Mouse (Mus musculus): ENCODE results near the gene Psma6. TPM values are rescaled to one million over a fixed set of nuclear protein-coding genes. Genes with fewer than 3 reads are reported as not detected.

Psma6 gene
- polyA plus RNA-seq, 1 experiment, result 162 TPM

DNA sequence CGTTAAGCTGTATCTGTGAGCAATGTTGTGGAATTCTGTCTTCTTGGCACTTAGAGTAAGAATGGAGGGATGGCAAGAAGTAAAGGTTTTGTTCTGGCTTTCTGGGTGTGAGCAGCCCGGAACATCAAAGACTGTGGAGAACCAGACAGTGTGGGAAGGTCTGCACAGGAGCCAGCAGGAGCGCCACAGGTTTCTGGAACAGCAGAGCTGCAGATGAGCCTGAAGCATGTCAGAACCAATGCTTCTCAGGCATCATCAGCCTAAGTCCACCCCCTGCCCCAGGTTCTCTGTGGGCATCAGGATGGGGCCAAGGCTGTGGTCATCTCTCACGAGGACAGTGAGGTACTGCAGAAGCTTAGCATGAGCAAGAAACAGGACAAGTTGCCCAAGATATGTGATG lies 12.5 kb downstream of the Psma6 start:
- TF ChIP-seq CTCF (IDR thresholded peaks at IDR 0.05; ENCODE audit: borderline replicate concordance, extremely low read depth, insufficient read depth, insufficient read length) (no peak), POLR2A (IDR thresholded peaks at IDR 0.05; ENCODE audit: borderline replicate concordance, extremely low read depth, insufficient read depth, insufficient read length, poor library complexity, severe bottlenecking) (no peak)
- no peak for DNase-seq (ENCODE audit: low read depth)

DNA sequence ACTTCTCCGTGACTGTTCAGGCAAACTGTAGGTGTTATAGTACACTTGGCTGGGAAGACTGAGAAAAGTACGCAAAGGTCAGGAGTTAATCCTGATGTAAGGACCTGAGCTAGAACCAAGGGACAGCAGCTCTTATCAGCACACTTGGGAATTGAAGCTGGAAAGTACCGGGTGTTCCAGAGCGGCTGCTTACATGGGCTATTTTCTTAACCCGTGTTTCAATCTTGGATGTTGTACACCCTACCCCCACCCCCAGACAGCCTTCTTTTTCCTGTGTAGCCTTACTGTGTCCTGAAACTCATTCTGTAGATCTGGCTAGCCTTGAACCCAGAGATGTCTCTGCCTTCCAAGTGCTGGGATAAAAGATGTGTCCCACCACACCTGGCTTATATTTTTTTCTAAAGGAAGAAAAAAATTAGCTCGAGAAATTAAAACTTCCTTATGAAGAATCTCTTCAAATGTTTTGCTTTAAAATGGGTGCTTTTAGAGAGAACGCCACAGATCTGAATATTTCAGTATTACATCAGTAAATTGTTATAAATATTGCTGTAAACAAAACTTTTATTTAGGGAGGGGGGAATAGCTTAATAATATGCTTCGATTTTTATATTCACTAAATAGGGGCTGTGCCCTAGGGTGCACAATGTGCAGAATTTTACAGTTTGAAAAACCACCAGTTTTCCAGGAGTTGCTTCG lies 13.7 kb downstream of the Psma6 start:
- DNase-seq (ENCODE audit: low read depth), result no peak
- TF ChIP-seq POLR2A (IDR thresholded peaks at IDR 0.05; ENCODE audit: borderline replicate concordance, extremely low read depth, insufficient read depth, insufficient read length, poor library complexity, severe bottlenecking), result no peak
- TF ChIP-seq CTCF (IDR thresholded peaks at IDR 0.05; ENCODE audit: borderline replicate concordance, extremely low read depth, insufficient read depth, insufficient read length), result no peak

GRCm38 (mm10) chr12:55398240-55399127 lies 14.5 kb downstream of the Psma6 start:
- peak; percentile 98 for DNase-seq (ENCODE audit: low read depth)
- TF ChIP-seq POLR2A (IDR thresholded peaks at IDR 0.05; ENCODE audit: borderline replicate concordance, extremely low read depth, insufficient read depth, insufficient read length, poor library complexity, severe bottlenecking) (peak; percentile 100), CTCF (IDR thresholded peaks at IDR 0.05; ENCODE audit: borderline replicate concordance, extremely low read depth, insufficient read depth, insufficient read length) (peak; percentile 25; the same call in 1 of the 2 replicates)

- TF ChIP-seq CTCF (IDR thresholded peaks at IDR 0.05; ENCODE audit: borderline replicate concordance, extremely low read depth, insufficient read depth, insufficient read length) (no peak), POLR2A (IDR thresholded peaks at IDR 0.05; ENCODE audit: borderline replicate concordance, extremely low read depth, insufficient read depth, insufficient read length, poor library complexity, severe bottlenecking) (no peak)
- DNase-seq (ENCODE audit: low read depth), result no peak
Observed at GRCm38 (mm10) chr12:55399128-55399677, 15.2 kb downstream of the Psma6 start.

DNA sequence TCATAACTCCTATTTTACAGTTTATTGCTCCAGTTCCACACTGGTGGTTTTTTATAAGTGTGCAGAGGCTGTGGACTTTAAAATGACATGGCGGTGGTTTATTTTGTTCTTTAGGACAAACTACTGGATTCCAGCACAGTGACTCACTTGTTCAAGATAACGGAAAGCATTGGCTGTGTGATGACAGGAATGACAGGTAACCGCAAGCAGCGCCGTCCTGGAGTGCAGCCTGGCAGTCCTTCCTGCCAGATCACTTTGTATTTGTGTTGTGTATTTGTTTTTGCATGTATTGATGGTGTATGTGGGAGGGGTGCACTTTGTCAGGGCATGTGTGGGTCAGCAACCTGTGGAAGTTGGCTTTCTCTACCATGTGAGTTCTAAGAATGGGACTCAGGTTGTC lies 23.9 kb downstream of the Psma6 start:
- no peak for DNase-seq (ENCODE audit: low read depth)
- no peak for TF ChIP-seq CTCF (IDR thresholded peaks at IDR 0.05; ENCODE audit: borderline replicate concordance, extremely low read depth, insufficient read depth, insufficient read length)
- no peak for TF ChIP-seq POLR2A (IDR thresholded peaks at IDR 0.05; ENCODE audit: borderline replicate concordance, extremely low read depth, insufficient read depth, insufficient read length, poor library complexity, severe bottlenecking)

DNA sequence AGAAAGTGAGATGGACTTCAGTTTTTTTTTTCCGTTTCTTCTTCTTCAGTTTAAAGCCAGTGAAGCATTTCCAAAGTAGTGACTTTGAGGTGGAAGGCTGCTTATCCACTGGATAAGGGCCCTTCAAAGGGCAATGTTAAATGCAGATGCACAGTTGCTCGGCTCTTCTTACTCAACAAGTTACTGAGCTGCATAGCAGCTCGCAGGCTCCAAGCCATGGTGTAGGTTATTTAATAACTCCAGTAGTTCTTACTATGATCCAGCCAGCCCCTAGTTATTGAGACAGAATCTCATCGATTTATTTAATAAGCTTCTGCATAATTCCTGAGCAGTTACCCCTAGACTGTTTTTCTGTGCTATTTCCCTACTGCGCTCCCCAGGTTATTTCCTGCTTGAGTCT lies 31.2 kb downstream of the Psma6 start:
- DNase-seq (ENCODE audit: low read depth), result no peak
- TF ChIP-seq CTCF (IDR thresholded peaks at IDR 0.05; ENCODE audit: borderline replicate concordance, extremely low read depth, insufficient read depth, insufficient read length) (no peak), POLR2A (IDR thresholded peaks at IDR 0.05; ENCODE audit: borderline replicate concordance, extremely low read depth, insufficient read depth, insufficient read length, poor library complexity, severe bottlenecking) (no peak)

GRCm38 (mm10) chr12:55415762-55416161 lies 31.7 kb downstream of the Psma6 start:
- no peak for DNase-seq (ENCODE audit: low read depth)
- TF ChIP-seq POLR2A (IDR thresholded peaks at IDR 0.05; ENCODE audit: borderline replicate concordance, extremely low read depth, insufficient read depth, insufficient read length, poor library complexity, severe bottlenecking), result no peak
- TF ChIP-seq CTCF (IDR thresholded peaks at IDR 0.05; ENCODE audit: borderline replicate concordance, extremely low read depth, insufficient read depth, insufficient read length), result no peak

DNA sequence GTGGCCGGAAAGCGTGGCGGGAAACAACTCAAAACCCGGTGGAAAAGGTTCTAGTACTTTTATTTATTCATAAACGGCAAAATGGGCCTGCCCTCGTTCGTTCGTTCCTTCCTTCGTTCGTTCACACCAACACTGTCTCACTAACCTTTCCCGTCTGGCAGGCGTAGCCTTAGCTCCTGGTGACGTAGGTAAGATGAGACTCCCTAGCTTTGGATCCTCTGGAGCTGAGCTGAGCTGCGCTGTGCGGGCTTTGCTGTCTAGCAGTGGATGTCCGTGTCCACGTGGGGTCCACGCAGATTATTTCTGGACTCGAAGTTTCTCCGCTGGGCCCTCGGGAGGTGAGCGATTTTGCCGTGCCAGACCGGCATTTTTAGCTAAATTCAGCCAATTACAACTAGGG lies 36.2 kb downstream of the Psma6 start:
- DNase-seq (ENCODE audit: low read depth), result no peak
- TF ChIP-seq POLR2A (IDR thresholded peaks at IDR 0.05; ENCODE audit: borderline replicate concordance, extremely low read depth, insufficient read depth, insufficient read length, poor library complexity, severe bottlenecking) (no peak), CTCF (IDR thresholded peaks at IDR 0.05; ENCODE audit: borderline replicate concordance, extremely low read depth, insufficient read depth, insufficient read length) (no peak)

GRCm38 (mm10) chr12:55422057-55422456 lies 38.0 kb downstream of the Psma6 start:
- no peak for TF ChIP-seq POLR2A (IDR thresholded peaks at IDR 0.05; ENCODE audit: borderline replicate concordance, extremely low read depth, insufficient read depth, insufficient read length, poor library complexity, severe bottlenecking)
- TF ChIP-seq CTCF (IDR thresholded peaks at IDR 0.05; ENCODE audit: borderline replicate concordance, extremely low read depth, insufficient read depth, insufficient read length), result no peak
- no peak for DNase-seq (ENCODE audit: low read depth)

DNA sequence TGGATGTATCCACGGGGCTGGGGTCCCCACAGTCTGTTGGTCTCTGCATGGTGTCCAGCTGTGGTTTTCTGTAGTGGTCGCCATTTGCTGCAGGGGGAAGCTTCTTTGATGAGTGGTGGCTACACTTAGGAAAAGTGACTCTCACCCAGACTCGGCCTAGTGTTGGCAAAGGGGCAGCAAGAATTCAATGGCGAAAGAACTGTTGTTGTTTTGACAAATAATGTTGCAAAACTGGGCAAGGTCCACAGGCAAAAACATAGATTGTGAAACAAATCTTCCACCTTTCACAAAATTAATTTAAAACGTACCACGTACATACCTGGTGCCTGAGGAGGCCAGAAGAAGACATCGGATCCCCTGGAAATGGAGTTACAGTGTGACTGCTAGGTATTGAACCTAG lies 42.3 kb downstream of the Psma6 start:
- no peak for TF ChIP-seq POLR2A (IDR thresholded peaks at IDR 0.05; ENCODE audit: borderline replicate concordance, extremely low read depth, insufficient read depth, insufficient read length, poor library complexity, severe bottlenecking)
- TF ChIP-seq CTCF (IDR thresholded peaks at IDR 0.05; ENCODE audit: borderline replicate concordance, extremely low read depth, insufficient read depth, insufficient read length), result no peak
- no peak for DNase-seq (ENCODE audit: low read depth)

- no peak for DNase-seq (ENCODE audit: low read depth)
- TF ChIP-seq CTCF (IDR thresholded peaks at IDR 0.05; ENCODE audit: borderline replicate concordance, extremely low read depth, insufficient read depth, insufficient read length) (no peak), POLR2A (IDR thresholded peaks at IDR 0.05; ENCODE audit: borderline replicate concordance, extremely low read depth, insufficient read depth, insufficient read length, poor library complexity, severe bottlenecking) (no peak)
Observed at GRCm38 (mm10) chr12:55429201-55429600, 45.2 kb downstream of the Psma6 start.

Data from brain, embryonic 14.5 days (tissue).